Comparison of ENCODE assay signal across 8 mouse cellular contexts in the genomic region with DNA sequence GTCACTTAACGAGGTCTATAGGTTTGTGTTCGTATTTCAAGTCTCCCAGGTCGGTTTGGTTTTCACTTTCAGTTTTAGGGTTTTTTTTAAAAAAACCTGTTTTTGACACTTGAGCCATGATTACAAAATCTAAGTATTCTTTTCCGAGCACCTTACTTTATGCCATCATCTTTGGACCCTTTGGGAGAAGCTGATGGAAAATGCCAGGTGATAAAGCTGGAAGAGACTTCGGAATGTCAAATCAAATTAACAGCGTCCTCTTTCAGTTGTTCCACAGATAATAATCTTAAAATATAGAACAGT. TPM values are rescaled to one million over a fixed set of nuclear protein-coding genes. Genes with fewer than 3 reads are reported as not detected.
DNase-seq lines count a peak whose midpoint lies in the region; ATAC-seq and TF ChIP-seq lines count a peak whose summit lies in the region.

No protein-coding gene starts in this region.

- H3K4me3 ChIP-seq in erythroblast, embryonic 14.5 days (replicated peaks), result peak overlapping the region; percentile 97
- peak overlapping the region; percentile 92; the same call in 1 of the 2 replicates for H3K4me3 ChIP-seq in testis, adult 2 months (ENCODE audit: control insufficient read depth, low read depth, low read length)
- H3K4me3 ChIP-seq in liver, embryonic 12.5 days, result peak overlapping the region; percentile 87

- no peaks in the 10 kb centered on the region for H3K27me3 ChIP-seq in erythroblast, embryonic 14.5 days (ENCODE audit: control insufficient read depth)
- H3K27me3 ChIP-seq in testis, adult 2 months (ENCODE audit: control insufficient read depth, insufficient read depth, low read length), result no peaks in the 10 kb centered on the region
- no peaks in the 10 kb centered on the region for H3K27me3 ChIP-seq in liver, embryonic 12.5 days (replicated peaks)

- no peak for ATAC-seq in erythroblast, adult 5-6 weeks (replicated peaks; ENCODE audit: low FRiP score, poor library complexity, severe bottlenecking)
- no peak for ATAC-seq in liver, embryonic 12.5 days

- H3K4me2 ChIP-seq in liver, embryonic 12.5 days, result peak overlapping the region; percentile 80

- TF ChIP-seq CTCF in testis, adult 2 months (IDR thresholded peaks at IDR 0.05; ENCODE audit: control insufficient read depth, insufficient read depth, insufficient replicate concordance, low read depth, low read length), result no peak

- H3K4me1 ChIP-seq in erythroblast, embryonic 14.5 days (ENCODE audit: control insufficient read depth), result peaks cover 16% of the 10 kb centered on the region
- H3K4me1 ChIP-seq in testis, adult 2 months (ENCODE audit: control insufficient read depth, insufficient read depth, low read length), result no peaks in the 10 kb centered on the region
- H3K4me1 ChIP-seq in liver, embryonic 12.5 days, result peaks cover 15% of the 10 kb centered on the region; the same call in 1 of the 2 replicates

- no peaks in the 10 kb centered on the region for H3K9me3 ChIP-seq in erythroblast, embryonic 14.5 days (ENCODE audit: control insufficient read depth, low read length)
- no peaks in the 10 kb centered on the region for H3K9me3 ChIP-seq in liver, embryonic 12.5 days (replicated peaks)

- peak overlapping the region; percentile 87 for H3K9ac ChIP-seq in liver, embryonic 12.5 days

- peaks cover 53% of the 10 kb centered on the region for H3K36me3 ChIP-seq in erythroblast, embryonic 14.5 days (ENCODE audit: control insufficient read depth)
- H3K36me3 ChIP-seq in testis, adult 2 months (ENCODE audit: control insufficient read depth, insufficient read depth, low read length), result no peaks in the 10 kb centered on the region
- peaks cover 43% of the 10 kb centered on the region for H3K36me3 ChIP-seq in liver, embryonic 12.5 days

- WGBS in liver, embryonic 12.5 days (ENCODE audit: insufficient replicate concordance), result 13% methylated on average over 6 of the region's 6 CpGs

- DNase-seq in testis, postnatal 10 days (ENCODE audit: low spot score), result no peak
- no peak for DNase-seq in urinary bladder, postnatal 10 days (ENCODE audit: low spot score)
- DNase-seq in left cerebral cortex, adult 18-20 months (ENCODE audit: low spot score in 2 of 2), result no peak
- DNase-seq in cerebellum, adult 9-11 months, result no peak

- TF ChIP-seq POLR2A in testis, adult 2 months (IDR thresholded peaks at IDR 0.05; ENCODE audit: control insufficient read depth, low read depth, low read length), result no peak

- H3K27ac ChIP-seq in testis, adult 2 months (ENCODE audit: control insufficient read depth, insufficient read depth, low read depth, low read length), result peak overlapping the region; percentile 89
- peak overlapping the region; percentile 87 for H3K27ac ChIP-seq in liver, embryonic 12.5 days

RNA-seq across cellular contexts. Expression of a gene that starts 0.5 kb away (rescaled TPM):
- polyA plus RNA-seq in erythroblast, embryonic 14.5 days (2012), result 0.05 and 0.08 TPM in 2 replicates
- 43.5 and 74.9 TPM in 2 replicates for total RNA-seq in erythroblast, adult 5-6 weeks (2015; ENCODE audit: low replicate concordance)
- total RNA-seq in erythroblast, adult 5-6 weeks (2017; ENCODE audit: low replicate concordance), result 81.4 and 89.0 TPM in 2 replicates
- 9.2 and 9.8 TPM in 2 replicates for polyA plus RNA-seq in testis, adult 2 months (2012; rRNA removed)
- polyA plus RNA-seq in liver, embryonic 12.5 days (2016; fragmentation: Nextera tagmentation; extraction: Ambion mirVana), result 46.4 and 49.1 TPM in 2 replicates
- total RNA-seq in left cerebral cortex, adult 18-20 months (2021), result 10 to 100 TPM; 36.2 to 37.9 TPM

RNA-seq across cellular contexts. Expression of a gene that starts 30.0 kb away (rescaled TPM):
- polyA plus RNA-seq in erythroblast, embryonic 14.5 days (2012), result 0.11 and 0.12 TPM in 2 replicates
- total RNA-seq in erythroblast, adult 5-6 weeks (2015; ENCODE audit: low replicate concordance), result 29.9 and 61.9 TPM in 2 replicates
- 46.4 and 54.9 TPM in 2 replicates for total RNA-seq in erythroblast, adult 5-6 weeks (2017; ENCODE audit: low replicate concordance)
- 6.3 and 9.1 TPM in 2 replicates for polyA plus RNA-seq in testis, adult 2 months (2012; rRNA removed)
- 22.6 and 23.1 TPM in 2 replicates for polyA plus RNA-seq in liver, embryonic 12.5 days (2016; fragmentation: Nextera tagmentation; extraction: Ambion mirVana)
- total RNA-seq in left cerebral cortex, adult 18-20 months (2021), result 1 to 10 TPM; 7.4 to 8.7 TPM
